Comparison of ENCODE assay signal across 1 mouse cellular context in the genomic region with DNA sequence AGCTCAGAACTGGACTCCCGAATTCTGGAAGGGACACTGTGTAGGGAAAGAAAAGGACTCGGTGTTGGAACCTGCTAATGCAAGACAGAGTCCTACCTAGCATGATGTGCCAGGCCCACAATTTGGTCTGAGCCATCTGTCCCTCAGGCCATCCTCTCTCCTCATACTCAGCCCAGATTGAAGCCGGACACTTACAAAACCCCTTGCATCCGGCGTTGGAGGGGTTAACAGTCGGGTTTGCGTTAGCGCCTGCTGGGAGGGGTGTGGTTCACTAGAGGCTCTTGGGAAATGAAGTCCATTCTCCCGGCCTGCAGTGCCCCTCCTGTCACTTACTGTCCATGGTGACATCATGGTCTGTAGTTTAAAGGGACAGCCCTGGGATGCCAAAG.
A peak's percentile ranks its signal among the peaks of the same experiment; 100 is the strongest.
TF ChIP-seq lines count a peak whose summit lies in the region.

No protein-coding gene starts in this region.

TF ChIP-seq in MEL, 35 proteins besides CTCF, POLR2A, EP300 and RAD21 (continued from another document):
- TF ChIP-seq MAFK (IDR thresholded peaks at IDR 0.05; ENCODE audit: borderline replicate concordance, low read depth, low read length): no peak
- TF ChIP-seq GATA1 (IDR thresholded peaks at IDR 0.05; ENCODE audit: low read depth, low read length): no peak
- no peak for TF ChIP-seq POLR2AphosphoS5 (IDR thresholded peaks at IDR 0.05; ENCODE audit: borderline replicate concordance, low read depth, low read length)
- no peak for TF ChIP-seq E2F4 (IDR thresholded peaks at IDR 0.05; ENCODE audit: borderline replicate concordance, low read depth, low read length)
- TF ChIP-seq HCFC1 (IDR thresholded peaks at IDR 0.05; ENCODE audit: low read depth, low read length): peak; percentile 87
- peak; percentile 99 for TF ChIP-seq SIN3A (IDR thresholded peaks at IDR 0.05; ENCODE audit: low read length)
